Comparison of ENCODE assay signal across 8 mouse cellular contexts in genomic region chr9:21547075-21547941, GRCm38 (mm10). TPM values are rescaled to one million over a fixed set of nuclear protein-coding genes. Genes with fewer than 3 reads are reported as not detected.
DNase-seq lines count a peak whose midpoint lies in the region; ATAC-seq and TF ChIP-seq lines count a peak whose summit lies in the region.

No protein-coding gene starts in this region.

- ATAC-seq in heart, embryonic 15.5 days (replicated peaks; ENCODE audit: insufficient number of reproducible peaks, insufficient read depth, low FRiP score, low read depth) = peak; percentile 15

- no peaks in the 10 kb centered on the region for H3K9me3 ChIP-seq in ES-Bruce4 (replicated peaks; ENCODE audit: control insufficient read depth, insufficient read depth, low read length, poor library complexity, severe bottlenecking)
- no peaks in the 10 kb centered on the region for H3K9me3 ChIP-seq in erythroblast, embryonic 14.5 days (ENCODE audit: control insufficient read depth, low read length)
- no peaks in the 10 kb centered on the region for H3K9me3 ChIP-seq in heart, embryonic 15.5 days (replicated peaks)

- TF ChIP-seq EP300 in ES-Bruce4 (IDR thresholded peaks at IDR 0.05; ENCODE audit: insufficient read depth, low read depth, low read length) = no peak

- peaks cover 1% of the 10 kb centered on the region for H3K4me1 ChIP-seq in ES-Bruce4 (ENCODE audit: control insufficient read depth, insufficient read depth, low read length)
- H3K4me1 ChIP-seq in bone marrow, adult 2 months (ENCODE audit: control insufficient read depth, insufficient read depth, low read length) = no peaks in the 10 kb centered on the region
- peaks cover 61% of the 10 kb centered on the region for H3K4me1 ChIP-seq in erythroblast, embryonic 14.5 days (ENCODE audit: control insufficient read depth)
- H3K4me1 ChIP-seq in heart, embryonic 15.5 days (replicated peaks) = peaks cover 27% of the 10 kb centered on the region

- WGBS in bone marrow, adult 2 months = under 1% methylated on average over 60 of the region's 66 CpGs
- under 1% methylated on average over 55 of the region's 66 CpGs for WGBS in heart, embryonic 15.5 days

- H3K4me2 ChIP-seq in heart, embryonic 15.5 days = peak overlapping the region; percentile 82

- no peak for TF ChIP-seq POLR2A in ES-Bruce4 (IDR thresholded peaks at IDR 0.05; ENCODE audit: insufficient read depth, low read length)
- no peak for TF ChIP-seq POLR2A in bone marrow, adult 2 months (IDR thresholded peaks at IDR 0.05; ENCODE audit: borderline replicate concordance, control insufficient read depth, low read depth, low read length)

- H3K4me3 ChIP-seq in ES-Bruce4 (ENCODE audit: low read depth, low read length) = peak overlapping the region; percentile 94
- H3K4me3 ChIP-seq in bone marrow, adult 2 months (replicated peaks; ENCODE audit: control insufficient read depth, low read depth, low read length) = peak overlapping the region; percentile 63
- peak overlapping the region; percentile 93 for H3K4me3 ChIP-seq in erythroblast, embryonic 14.5 days (replicated peaks)
- H3K4me3 ChIP-seq in heart, embryonic 15.5 days = peak overlapping the region; percentile 90

- H3K27me3 ChIP-seq in ES-Bruce4 (ENCODE audit: control insufficient read depth, insufficient read depth, low read length, poor library complexity, severe bottlenecking) = no peaks in the 10 kb centered on the region
- no peaks in the 10 kb centered on the region for H3K27me3 ChIP-seq in erythroblast, embryonic 14.5 days (ENCODE audit: control insufficient read depth)
- no peaks in the 10 kb centered on the region for H3K27me3 ChIP-seq in heart, embryonic 15.5 days

- peak; percentile 80 for DNase-seq in kidney, postnatal 14 days
- DNase-seq in lung, adult 18-20 months = peak; percentile 59 to 61
- DNase-seq in ovary, postnatal 10 days (ENCODE audit: low spot score) = peak; percentile 57
- peak; percentile 73 for DNase-seq in yolk sac, embryonic 10.5 days (ENCODE audit: low spot score)

- TF ChIP-seq CTCF in ES-Bruce4 (IDR thresholded peaks at IDR 0.05; ENCODE audit: low read depth, low read length) = no peak
- no peak for TF ChIP-seq CTCF in bone marrow, adult 2 months (IDR thresholded peaks at IDR 0.05; ENCODE audit: control insufficient read depth, insufficient read depth, low read length)

- peak overlapping the region; percentile 100 for H3K9ac ChIP-seq in ES-Bruce4 (ENCODE audit: low read depth, poor library complexity, severe bottlenecking)
- peak overlapping the region; percentile 98 for H3K9ac ChIP-seq in heart, embryonic 15.5 days

- H3K36me3 ChIP-seq in ES-Bruce4 (ENCODE audit: control insufficient read depth, insufficient read depth, low read length, poor library complexity, severe bottlenecking) = peaks cover 4% of the 10 kb centered on the region; the same call in 1 of the 2 replicates
- H3K36me3 ChIP-seq in erythroblast, embryonic 14.5 days (ENCODE audit: control insufficient read depth) = peaks cover 42% of the 10 kb centered on the region
- no peaks in the 10 kb centered on the region for H3K36me3 ChIP-seq in heart, embryonic 15.5 days

- H3K27ac ChIP-seq in ES-Bruce4 (ENCODE audit: insufficient read depth, low read length) = peak overlapping the region; percentile 72
- H3K27ac ChIP-seq in bone marrow, adult 2 months (ENCODE audit: control insufficient read depth, insufficient read depth, low read depth, low read length, poor library complexity) = peak overlapping the region; percentile 84
- peak overlapping the region; percentile 99 for H3K27ac ChIP-seq in heart, embryonic 15.5 days

RNA-seq across cellular contexts. Expression of gene Carm1, which starts 0.6 kb away (rescaled TPM):
- polyA plus RNA-seq in ES-Bruce4 (2011; ENCODE audit: insufficient read depth, insufficient read length, low read depth, missing spikeins) = 112 and 122 TPM in 2 replicates
- 29.7 and 37.6 TPM in 2 replicates for polyA plus RNA-seq in bone marrow, adult 2 months (2011; ENCODE audit: insufficient read depth, insufficient read length, low replicate concordance, missing spikeins)
- 41.9 and 46.0 TPM in 2 replicates for polyA plus RNA-seq in erythroblast, embryonic 14.5 days (2012)
- polyA plus RNA-seq in heart, embryonic 15.5 days (2015; fragmentation: Nextera tagmentation; extraction: Ambion mirVana) = 26.2 and 41.0 TPM in 2 replicates

RNA-seq across cellular contexts. Expression of gene AB124611, which starts 21.3 kb away (rescaled TPM):
- polyA plus RNA-seq in ES-Bruce4 (2011; ENCODE audit: insufficient read depth, insufficient read length, low read depth, missing spikeins) = not detected in 2 replicates
- 53.1 and 110 TPM in 2 replicates for polyA plus RNA-seq in bone marrow, adult 2 months (2011; ENCODE audit: insufficient read depth, insufficient read length, low replicate concordance, missing spikeins)
- 0.13 and 0.39 TPM in 2 replicates for polyA plus RNA-seq in erythroblast, embryonic 14.5 days (2012)
- polyA plus RNA-seq in heart, embryonic 15.5 days (2015; fragmentation: Nextera tagmentation; extraction: Ambion mirVana) = 2.3 and 4.1 TPM in 2 replicates

RNA-seq across cellular contexts. Expression of gene Tmed1, which starts 37.3 kb away (rescaled TPM):
- 28.0 and 29.2 TPM in 2 replicates for polyA plus RNA-seq in ES-Bruce4 (2011; ENCODE audit: insufficient read depth, insufficient read length, low read depth, missing spikeins)
- 6.7 and 7.6 TPM in 2 replicates for polyA plus RNA-seq in bone marrow, adult 2 months (2011; ENCODE audit: insufficient read depth, insufficient read length, low replicate concordance, missing spikeins)
- 0.47 and 0.75 TPM in 2 replicates for polyA plus RNA-seq in erythroblast, embryonic 14.5 days (2012)
- 78.8 and 92.6 TPM in 2 replicates for polyA plus RNA-seq in heart, embryonic 15.5 days (2015; fragmentation: Nextera tagmentation; extraction: Ambion mirVana)

RNA-seq across cellular contexts. Expression of gene Timm29, which starts 45.2 kb away (rescaled TPM):
- 18.1 and 19.2 TPM in 2 replicates for polyA plus RNA-seq in ES-Bruce4 (2011; ENCODE audit: insufficient read depth, insufficient read length, low read depth, missing spikeins)
- polyA plus RNA-seq in bone marrow, adult 2 months (2011; ENCODE audit: insufficient read depth, insufficient read length, low replicate concordance, missing spikeins) = 10.4 and 11.6 TPM in 2 replicates
- 0.74 and 1.2 TPM in 2 replicates for polyA plus RNA-seq in erythroblast, embryonic 14.5 days (2012)
- polyA plus RNA-seq in heart, embryonic 15.5 days (2015; fragmentation: Nextera tagmentation; extraction: Ambion mirVana) = 26.1 and 29.8 TPM in 2 replicates

RNA-seq across cellular contexts. Expression of gene Yipf2, which starts 45.3 kb away (rescaled TPM):
- polyA plus RNA-seq in ES-Bruce4 (2011; ENCODE audit: insufficient read depth, insufficient read length, low read depth, missing spikeins) = 17.4 and 18.9 TPM in 2 replicates
- polyA plus RNA-seq in bone marrow, adult 2 months (2011; ENCODE audit: insufficient read depth, insufficient read length, low replicate concordance, missing spikeins) = 4.8 and 5.0 TPM in 2 replicates
- polyA plus RNA-seq in erythroblast, embryonic 14.5 days (2012) = 0.20 and 0.25 TPM in 2 replicates
- polyA plus RNA-seq in heart, embryonic 15.5 days (2015; fragmentation: Nextera tagmentation; extraction: Ambion mirVana) = 12.0 and 16.5 TPM in 2 replicates

Comparison
In these comparisons a context has a peak if more than half of its experiments do, and no peak if none do; other contexts are left out.
1. Peak in every context shown above with its lines: DNase-seq, ATAC-seq, H3K4me3 ChIP-seq and H3K27ac ChIP-seq.
2. RNA of gene AB124611, which starts 21.3 kb away (polyA plus RNA-seq): 53.1 to 110 TPM in bone marrow, adult 2 months; 2.3 to 4.1 TPM in heart, embryonic 15.5 days, 0.13 to 0.39 TPM in erythroblast, embryonic 14.5 days and not detected in ES-Bruce4; every median in the first group is over 10 times any median in the second.